Mouse (Mus musculus) forebrain, embryonic 12.5 days (tissue): ENCODE data around the gene Aldh4a1. TPM values are rescaled to one million over a fixed set of nuclear protein-coding genes. Genes with fewer than 3 reads are reported as not detected.

Experiments
- ATAC-seq: fragments of 200-750 bp; cut with Nextera tagmentation; 2 replicates; pipeline ENCODE4 v1.8.0; 2017; ENCODE audit warnings: moderate TSS enrichment; ENCODE audit not compliant: low FRiP score
- H3K27ac ChIP-seq: fragments of 300-500 bp; sonication (generic); 2 replicates; pipeline ENCODE4 v1.5.1; 2016; ENCODE audit warnings: mild to moderate bottlenecking
- H3K27me3 ChIP-seq: fragments of 300-500 bp; sonication (generic); 2 replicates; pipeline ENCODE4 v1.6.1; 2016; ENCODE audit warnings: mild to moderate bottlenecking
- H3K36me3 ChIP-seq: fragments of 300-500 bp; sonication (generic); replicated peaks from 2 replicates; pipeline ENCODE4 v1.6.1; 2016; ENCODE audit warnings: mild to moderate bottlenecking
- H3K4me1 ChIP-seq: fragments of 300-500 bp; sonication (generic); 2 replicates; pipeline ENCODE4 v1.6.1; 2016
- H3K4me2 ChIP-seq: fragments of 300-500 bp; sonication (generic); 2 replicates; pipeline ENCODE4 v1.6.1; 2016; ENCODE audit warnings: mild to moderate bottlenecking, moderate library complexity
- H3K4me3 ChIP-seq: fragments of 300-500 bp; sonication (generic); replicated peaks from 2 replicates; pipeline ENCODE4 v1.5.1; 2016; ENCODE audit warnings: mild to moderate bottlenecking
- H3K9ac ChIP-seq: fragments of 300-500 bp; sonication (generic); 2 replicates; pipeline ENCODE4 v1.6.1; 2016; ENCODE audit warnings: mild to moderate bottlenecking
- H3K9me3 ChIP-seq: fragments of 300-500 bp; sonication (generic); 2 replicates; pipeline ENCODE4 v1.6.1; 2016
- WGBS: fragments of 180-500 bp; shearing (Covaris S2); methylation state at CpG from one replicate; pipeline ENCODE4 v1.1.7; 2016; 5-methylcytosine and 5-hydroxymethylcytosine counted together
- polyA plus RNA-seq: library from polyadenylated mRNA; unstranded; fragments of >200 nt; fragmentation: Nextera tagmentation; extraction: Ambion mirVana; gene quantifications from 2 replicates; pipeline ENCODE4 v1.2.1, GENCODE M21; 2016

Aldh4a1 gene
- polyA plus RNA-seq: 19.0 and 19.3 TPM in 2 replicates

GRCm38 (mm10) chr4:139622373-139623282 lies at the start of gene Aldh4a1:
TSS of gene Aldh4a1 (plus strand) at chr4:139622866.
- peak; percentile 100 for ATAC-seq
- WGBS: under 1% methylated on average over 33 of the region's 38 CpGs

GRCm38 (mm10) chr4:139572928-139573512 lies 49.6 kb upstream of the Aldh4a1 start:
- no peak overlapping the region for H3K27ac ChIP-seq
- 87% methylated on average over 12 of the region's 12 CpGs for WGBS

More at GRCm38 (mm10) chr4:139622373-139623282, at the start of gene Aldh4a1:
- no peaks in the 10 kb centered on the region for H3K9me3 ChIP-seq
- H3K4me2 ChIP-seq: peak within 1 kb of the TSS; percentile 79
- peaks cover 20% of the 10 kb centered on the region for H3K4me1 ChIP-seq
- H3K36me3 ChIP-seq: no peaks in the 10 kb centered on the region
- peak within 1 kb of the TSS; percentile 69 for H3K27ac ChIP-seq
- 0 out of 2 replicates have a peak, but pooled peaks cover 2% of the 10 kb centered on the region for H3K27me3 ChIP-seq
- peak within 1 kb of the TSS; percentile 69 for H3K4me3 ChIP-seq
- peak within 1 kb of the TSS; percentile 70 for H3K9ac ChIP-seq

GRCm38 (mm10) chr4:139574156-139574798 lies 48.4 kb upstream of the Aldh4a1 start:
- Histone ChIP-seq H3K9ac (peak overlapping the region; percentile 78), H3K27ac (peak overlapping the region; percentile 73), H3K36me3 (no peaks in the 10 kb centered on the region), H3K4me2 (peak overlapping the region; percentile 99), H3K4me1 (peaks cover 26% of the 10 kb centered on the region), H3K9me3 (no peaks in the 10 kb centered on the region), H3K27me3 (peaks cover 40% of the 10 kb centered on the region), H3K4me3 (peak overlapping the region; percentile 67)
- WGBS: under 1% methylated on average over 50 of the region's 52 CpGs
- peak; percentile 97 for ATAC-seq

More at GRCm38 (mm10) chr4:139572928-139573512, 49.6 kb upstream of the Aldh4a1 start:
- Histone ChIP-seq H3K4me1 (peaks cover 26% of the 10 kb centered on the region), H3K9ac (no peak overlapping the region), H3K9me3 (no peaks in the 10 kb centered on the region), H3K4me2 (no peak overlapping the region), H3K36me3 (no peaks in the 10 kb centered on the region), H3K4me3 (no peak overlapping the region), H3K27me3 (peaks cover 40% of the 10 kb centered on the region)
- ATAC-seq: no peak

GRCm38 (mm10) chr4:139574799-139575672 lies 47.6 kb upstream of the Aldh4a1 start:
- H3K4me1 ChIP-seq: peaks cover 28% of the 10 kb centered on the region
- peak overlapping the region; percentile 99 for H3K4me2 ChIP-seq
- H3K27me3 ChIP-seq: peaks cover 37% of the 10 kb centered on the region
- no peaks in the 10 kb centered on the region for H3K36me3 ChIP-seq
- peak overlapping the region; percentile 78 for H3K9ac ChIP-seq
- under 1% methylated on average over 111 of the region's 111 CpGs for WGBS
- H3K27ac ChIP-seq: peak overlapping the region; percentile 73
- peak overlapping the region; percentile 67 for H3K4me3 ChIP-seq
- H3K9me3 ChIP-seq: no peaks in the 10 kb centered on the region
- ATAC-seq: peak; percentile 63; the same call in 1 of the 2 replicates

- ATAC-seq: no peak
These were observed 47.0 kb upstream of the Aldh4a1 start for GRCm38 (mm10) chr4:139575673-139576003.

GRCm38 (mm10) chr4:139576251-139576880 lies 46.3 kb upstream of the Aldh4a1 start:
- peaks cover 33% of the 10 kb centered on the region for H3K27me3 ChIP-seq
- H3K4me2 ChIP-seq: peak overlapping the region; percentile 99
- H3K9me3 ChIP-seq: no peaks in the 10 kb centered on the region
- H3K27ac ChIP-seq: no peak overlapping the region
- peak overlapping the region; percentile 67 for H3K4me3 ChIP-seq
- 54% methylated on average over 14 of the region's 14 CpGs for WGBS
- no peaks in the 10 kb centered on the region for H3K36me3 ChIP-seq
- ATAC-seq: no peak
- H3K4me1 ChIP-seq: peaks cover 41% of the 10 kb centered on the region
- H3K9ac ChIP-seq: no peak overlapping the region; the same call in 1 of the 2 replicates

More at GRCm38 (mm10) chr4:139575673-139576003, 47.0 kb upstream of the Aldh4a1 start:
- peak overlapping the region; percentile 99 for H3K4me2 ChIP-seq
- H3K27me3 ChIP-seq: peaks cover 37% of the 10 kb centered on the region
- peaks cover 34% of the 10 kb centered on the region for H3K4me1 ChIP-seq
- H3K9me3 ChIP-seq: no peaks in the 10 kb centered on the region
- H3K4me3 ChIP-seq: peak overlapping the region; percentile 67
- WGBS: 10% methylated on average over 14 of the region's 14 CpGs
- H3K27ac ChIP-seq: 0 out of 2 replicates have a peak overlapping the region, but pooled peaks have one; percentile 73
- H3K9ac ChIP-seq: peak overlapping the region; percentile 78
- no peaks in the 10 kb centered on the region for H3K36me3 ChIP-seq

GRCm38 (mm10) chr4:139577006-139577405 lies 45.7 kb upstream of the Aldh4a1 start:
- H3K36me3 ChIP-seq: no peaks in the 10 kb centered on the region
- peaks cover 48% of the 10 kb centered on the region for H3K4me1 ChIP-seq
- ATAC-seq: no peak
- 92% methylated on average over 7 of the region's 7 CpGs for WGBS
- no peak overlapping the region for H3K4me3 ChIP-seq
- 0 out of 2 replicates have a peak overlapping the region, but pooled peaks have one; percentile 99 for H3K4me2 ChIP-seq
- H3K27ac ChIP-seq: no peak overlapping the region
- H3K27me3 ChIP-seq: peaks cover 33% of the 10 kb centered on the region
- H3K9ac ChIP-seq: no peak overlapping the region; the same call in 1 of the 2 replicates
- no peaks in the 10 kb centered on the region for H3K9me3 ChIP-seq

GRCm38 (mm10) chr4:139578389-139578788 lies 44.3 kb upstream of the Aldh4a1 start:
- Histone ChIP-seq H3K4me2 (no peak overlapping the region), H3K36me3 (no peaks in the 10 kb centered on the region), H3K4me1 (peaks cover 56% of the 10 kb centered on the region), H3K27ac (no peak overlapping the region), H3K9ac (no peak overlapping the region), H3K4me3 (no peak overlapping the region), H3K27me3 (peaks cover 21% of the 10 kb centered on the region; the same call in 1 of the 2 replicates), H3K9me3 (no peaks in the 10 kb centered on the region)
- WGBS: 91% methylated on average over 8 of the region's 8 CpGs
- no peak for ATAC-seq

- WGBS: 72% methylated on average over 10 of the region's 10 CpGs
- Histone ChIP-seq H3K36me3 (no peaks in the 10 kb centered on the region), H3K9ac (no peak overlapping the region)
These were observed 43.7 kb upstream of the Aldh4a1 start for GRCm38 (mm10) chr4:139579003-139579402.

GRCm38 (mm10) chr4:139579466-139579865 lies 43.2 kb upstream of the Aldh4a1 start:
- WGBS: 73% methylated on average over 6 of the region's 6 CpGs
- Histone ChIP-seq H3K4me3 (no peak overlapping the region), H3K27ac (no peak overlapping the region), H3K9me3 (no peaks in the 10 kb centered on the region), H3K36me3 (no peaks in the 10 kb centered on the region), H3K4me1 (peaks cover 54% of the 10 kb centered on the region), H3K27me3 (peaks cover 20% of the 10 kb centered on the region; the same call in 1 of the 2 replicates), H3K4me2 (no peak overlapping the region), H3K9ac (no peak overlapping the region)
- ATAC-seq: no peak

More at GRCm38 (mm10) chr4:139579003-139579402, 43.7 kb upstream of the Aldh4a1 start:
- Histone ChIP-seq H3K4me1 (peaks cover 53% of the 10 kb centered on the region), H3K27me3 (peaks cover 20% of the 10 kb centered on the region; the same call in 1 of the 2 replicates), H3K9me3 (no peaks in the 10 kb centered on the region), H3K4me2 (no peak overlapping the region), H3K4me3 (no peak overlapping the region), H3K27ac (no peak overlapping the region)
- ATAC-seq: no peak
